In genomic region chr6:94195303-94195911, GRCm38 (mm10) we compare ENCODE assay signal across 11 mouse cellular contexts.
DNase-seq lines count a peak whose midpoint lies in the region.
"Had no signal": no experiment of that assay in that cellular context is flagged by ENCODE, and none has a peak within 500 bp of the region (broad histone marks: within the 10 kb centered on the region; RNA-seq: fewer than 3 reads in every experiment).

No protein-coding gene starts in this region.

- intact Hi-C loops in left cerebral cortex, postnatal 25 days (cut with DNase I) = no loop called here

- peak; percentile 26 to 29 for DNase-seq in kidney, adult 8-10 months
- no peak for DNase-seq in kidney, postnatal 36 days
- peak; percentile 64 for DNase-seq in 3T3-L1 (ENCODE audit: low read depth, low spot score)
- peak; percentile 40 for DNase-seq in fibroblast of lung, adult 2 months (ENCODE audit: low read depth)
- peak; percentile 40 for DNase-seq in lung, postnatal 25 days (ENCODE audit: low spot score)
- DNase-seq in left cerebral cortex, postnatal 25 days (ENCODE audit: low spot score in 2 of 2) = no peak
- DNase-seq in cerebellum, postnatal 14 days = no peak
- DNase-seq: adrenal gland, postnatal 10 days; cerebellum, postnatal 36 days; heart, adult 11 months; right cerebral cortex, postnatal 4 days had no signal

Comparison
In these comparisons a context has a peak if more than half of its experiments do, and no peak if none do; other contexts are left out.
1. DNase-seq: peak in kidney, adult 8-10 months (2 of 2), 3T3-L1 (single experiment), fibroblast of lung, adult 2 months (single experiment) and lung, postnatal 25 days (single experiment); none in kidney, postnatal 36 days (0 of 2), left cerebral cortex, postnatal 25 days (0 of 2) and cerebellum, postnatal 14 days (0 of 2).